Mouse (Mus musculus) lung, postnatal 0 days (tissue): ENCODE measurements at regions not wholly inside any gene's neighbourhood (a gene's known extent, or its start where the extent isn't known, plus 50 kb on each side); places are given as distances from the start of the nearest gene placed in this dataset.

Source experiments
- CTCF ChIP-seq: IDR thresholded peaks from 2 replicates; pipeline ENCODE4 v1.5.1; 2016; ENCODE audit warnings: antibody characterized with exemption, mild to moderate bottlenecking
- EP300 ChIP-seq: IDR thresholded peaks from 2 replicates; pipeline ENCODE4 v1.6.1; 2016; ENCODE audit warnings: antibody characterized with exemption, mild to moderate bottlenecking, control low read depth

DNA sequence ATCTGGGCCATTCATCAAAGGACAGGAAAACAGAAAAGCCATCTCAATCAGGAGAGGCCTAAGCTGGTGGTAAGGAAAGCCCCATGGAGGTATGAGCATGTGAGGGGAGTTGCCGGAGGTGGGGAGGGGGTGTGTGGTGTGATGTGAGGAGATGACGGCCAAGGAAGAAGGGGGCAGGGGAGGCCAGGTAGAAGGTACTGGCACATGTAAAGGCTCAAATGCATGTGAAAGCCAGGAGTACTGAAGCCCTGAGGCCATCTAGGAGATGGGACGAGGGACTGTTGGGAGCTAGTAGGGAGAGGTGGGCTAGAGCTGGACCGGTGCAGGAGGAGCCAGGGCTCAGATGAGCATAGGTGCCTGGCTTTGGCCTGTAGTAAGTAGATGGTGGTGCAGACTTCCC lies 98.4 kb downstream of the 1810010D01Rik start:
- no peak for TF ChIP-seq CTCF
- no peak for TF ChIP-seq EP300
